Mouse (Mus musculus) brain, embryonic 14.5 days (tissue): Measurements from ENCODE around the gene Fam169b.

Experiments used
- CTCF ChIP-seq: fragments of 200-500 bp; IDR thresholded peaks from 2 replicates; pipeline ENCODE4 v1.5.1; 2012; ENCODE audit warnings: inconsistent platforms, mild to moderate bottlenecking, moderate library complexity, borderline replicate concordance; ENCODE audit not compliant: insufficient read depth, insufficient read length; ENCODE audit errors: extremely low read depth
- POLR2A ChIP-seq: fragments of 200-500 bp; IDR thresholded peaks from 2 replicates; pipeline ENCODE4 v1.6.1; 2012; ENCODE audit warnings: mild to moderate bottlenecking, inconsistent platforms, borderline replicate concordance; ENCODE audit not compliant: poor library complexity, insufficient read depth, insufficient read length, severe bottlenecking; ENCODE audit errors: extremely low read depth

- TF ChIP-seq POLR2A (no peak), CTCF (peak; percentile 86; the same call in 1 of the 2 replicates)
Observed at GRCm38 (mm10) chr7:68357407-68357806, 83.8 kb downstream of the Fam169b start.
